In the genomic region with DNA sequence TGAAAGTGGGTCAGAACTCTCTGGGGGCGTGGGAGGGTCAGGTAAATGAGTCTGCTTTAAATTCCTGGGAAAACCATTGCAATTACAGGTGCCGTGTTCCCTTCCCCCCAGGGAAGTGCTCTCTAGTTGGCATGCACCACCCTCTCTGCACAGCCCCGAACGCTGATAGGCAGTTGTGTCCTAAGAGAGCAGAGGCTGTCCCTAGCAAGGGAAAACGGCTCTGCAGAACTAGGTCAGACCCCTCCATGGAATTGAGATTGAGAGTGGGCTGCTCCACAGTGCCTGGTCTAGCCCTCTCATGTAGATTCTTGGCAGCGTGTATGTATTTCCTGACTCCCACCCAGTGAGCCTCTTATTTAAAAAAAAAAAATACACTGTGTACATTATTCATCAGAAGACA, we compare ENCODE assay signal across 24 mouse cellular contexts. TPM values are rescaled to one million over a fixed set of nuclear protein-coding genes. Genes with fewer than 3 reads are reported as not detected.
A peak's percentile ranks its signal among the peaks of the same experiment; 100 is the strongest.
DNase-seq lines count a peak whose midpoint lies in the region; ATAC-seq and TF ChIP-seq lines count a peak whose summit lies in the region.
"Had no signal": no experiment of that assay in that cellular context is flagged by ENCODE, and none has a peak within 500 bp of the region (broad histone marks: within the 10 kb centered on the region; RNA-seq: fewer than 3 reads in every experiment).

No protein-coding gene starts in this region.

- H3K9me3 ChIP-seq in hindbrain, embryonic 15.5 days, result no peaks in the 10 kb centered on the region
- no peaks in the 10 kb centered on the region for H3K9me3 ChIP-seq in hindbrain, embryonic 12.5 days (replicated peaks)
- H3K9me3 ChIP-seq in midbrain, embryonic 15.5 days, result no peaks in the 10 kb centered on the region
- no peaks in the 10 kb centered on the region for H3K9me3 ChIP-seq in midbrain, embryonic 16.5 days (replicated peaks; ENCODE audit: control insufficient read depth, low read length, poor library complexity, severe bottlenecking)
- H3K9me3 ChIP-seq: embryonic facial prominence, embryonic 15.5 days had no signal

- DNase-seq in brain, embryonic 14.5 days (ENCODE audit: low read depth), result peak; percentile 13
- DNase-seq in ovary, postnatal 10 days (ENCODE audit: low spot score), result no peak
- DNase-seq: adrenal gland, adult 2 months; adrenal gland, postnatal 14 days; cerebellum, adult 11-12 months; cerebellum, adult 8-10 months; cerebellum, postnatal 10 days; cerebellum, postnatal 36 days; embryo, embryonic 11 days; forebrain, postnatal 0 days; gastrocnemius, adult 2 months; gastrocnemius, postnatal 14 days; heart, adult 11 months had no signal

- H3K9ac ChIP-seq in hindbrain, embryonic 15.5 days, result no peak overlapping the region
- no peak overlapping the region for H3K9ac ChIP-seq in hindbrain, embryonic 12.5 days
- H3K9ac ChIP-seq in midbrain, embryonic 15.5 days, result no peak overlapping the region
- H3K9ac ChIP-seq in midbrain, embryonic 16.5 days (ENCODE audit: low read depth, low read length), result no peak overlapping the region
- H3K9ac ChIP-seq: embryonic facial prominence, embryonic 15.5 days; forebrain, postnatal 0 days had no signal

- no peak overlapping the region for H3K4me2 ChIP-seq in hindbrain, embryonic 15.5 days
- H3K4me2 ChIP-seq in hindbrain, embryonic 12.5 days (replicated peaks), result no peak overlapping the region
- H3K4me2 ChIP-seq in midbrain, embryonic 15.5 days, result no peak overlapping the region
- H3K4me2 ChIP-seq in midbrain, embryonic 16.5 days (ENCODE audit: low read length), result no peak overlapping the region
- H3K4me2 ChIP-seq: embryonic facial prominence, embryonic 15.5 days; heart, embryonic 11.5 days had no signal

- H3K4me1 ChIP-seq in hindbrain, embryonic 15.5 days (replicated peaks), result no peaks in the 10 kb centered on the region
- H3K4me1 ChIP-seq in hindbrain, embryonic 12.5 days, result no peaks in the 10 kb centered on the region
- H3K4me1 ChIP-seq in midbrain, embryonic 15.5 days, result no peaks in the 10 kb centered on the region
- no peaks in the 10 kb centered on the region for H3K4me1 ChIP-seq in midbrain, embryonic 16.5 days (ENCODE audit: control insufficient read depth, insufficient read depth, low read length)
- H3K4me1 ChIP-seq: embryonic facial prominence, embryonic 15.5 days had no signal

- no peaks in the 10 kb centered on the region for H3K27me3 ChIP-seq in hindbrain, embryonic 15.5 days
- H3K27me3 ChIP-seq in hindbrain, embryonic 12.5 days, result no peaks in the 10 kb centered on the region
- no peaks in the 10 kb centered on the region for H3K27me3 ChIP-seq in midbrain, embryonic 15.5 days (replicated peaks)
- no peaks in the 10 kb centered on the region for H3K27me3 ChIP-seq in midbrain, embryonic 16.5 days (ENCODE audit: control insufficient read depth, insufficient read depth, low read depth, low read length)
- H3K27me3 ChIP-seq: embryonic facial prominence, embryonic 15.5 days had no signal

- H3K4me3 ChIP-seq in hindbrain, embryonic 15.5 days, result no peak overlapping the region
- no peak overlapping the region for H3K4me3 ChIP-seq in hindbrain, embryonic 12.5 days
- no peak overlapping the region for H3K4me3 ChIP-seq in midbrain, embryonic 15.5 days
- no peak overlapping the region for H3K4me3 ChIP-seq in midbrain, embryonic 16.5 days (ENCODE audit: low read depth, low read length)
- H3K4me3 ChIP-seq: embryonic facial prominence, embryonic 15.5 days; gastrocnemius, adult 2 months had no signal

- peak overlapping the region; percentile 51; the same call in 1 of the 2 replicates for H3K27ac ChIP-seq in hindbrain, embryonic 15.5 days (replicated peaks)
- no peak overlapping the region for H3K27ac ChIP-seq in hindbrain, embryonic 12.5 days
- no peak overlapping the region for H3K27ac ChIP-seq in midbrain, embryonic 15.5 days
- no peak overlapping the region for H3K27ac ChIP-seq in midbrain, embryonic 16.5 days (ENCODE audit: low read length)
- H3K27ac ChIP-seq: embryonic facial prominence, embryonic 15.5 days; gastrocnemius, adult 2 months had no signal

- peaks cover 69% of the 10 kb centered on the region for H3K36me3 ChIP-seq in hindbrain, embryonic 15.5 days
- H3K36me3 ChIP-seq in hindbrain, embryonic 12.5 days, result peaks cover 92% of the 10 kb centered on the region
- peaks cover 50% of the 10 kb centered on the region for H3K36me3 ChIP-seq in midbrain, embryonic 15.5 days (replicated peaks)
- peaks cover 36% of the 10 kb centered on the region for H3K36me3 ChIP-seq in midbrain, embryonic 16.5 days (ENCODE audit: control insufficient read depth, insufficient read depth, low read length)

- 88% methylated on average over 6 of the region's 6 CpGs for WGBS in hindbrain, embryonic 15.5 days
- 90% methylated on average over 6 of the region's 6 CpGs for WGBS in hindbrain, embryonic 12.5 days
- 92% methylated on average over 6 of the region's 6 CpGs for WGBS in midbrain, embryonic 15.5 days
- WGBS in midbrain, embryonic 16.5 days, result 89% methylated on average over 6 of the region's 6 CpGs

- no peak for TF ChIP-seq POLR2A in brain, embryonic 14.5 days (IDR thresholded peaks at IDR 0.05; ENCODE audit: borderline replicate concordance, extremely low read depth, insufficient read depth, insufficient read length, poor library complexity, severe bottlenecking)

- no peak for TF ChIP-seq CTCF in brain, embryonic 14.5 days (IDR thresholded peaks at IDR 0.05; ENCODE audit: borderline replicate concordance, extremely low read depth, insufficient read depth, insufficient read length)

- ATAC-seq in hindbrain, embryonic 15.5 days (ENCODE audit: low FRiP score, low read depth), result peak; percentile 82
- no peak for ATAC-seq in hindbrain, embryonic 12.5 days (ENCODE audit: low FRiP score)
- 0 out of 2 replicates have a peak, but pooled peaks have one; percentile 33 for ATAC-seq in midbrain, embryonic 15.5 days (replicated peaks)
- no peak for ATAC-seq in midbrain, embryonic 16.5 days
- ATAC-seq: CD4-positive, CD25-positive, alpha-beta regulatory T cell, adult 4 months; forebrain, embryonic 14.5 days; forebrain, postnatal 0 days; inflammation-experienced regulatory T-cells, adult 6 months; intestine, embryonic 16.5 days had no signal

RNA-seq across cellular contexts. Expression of a gene that starts 18.6 kb away (rescaled TPM):
- 4.8 and 10.2 TPM in 2 replicates for polyA plus RNA-seq in hindbrain, embryonic 15.5 days (2015; fragmentation: Nextera tagmentation; extraction: Ambion mirVana)
- 0.39 and 0.42 TPM in 2 replicates for polyA plus RNA-seq in hindbrain, embryonic 12.5 days (2016; fragmentation: Nextera tagmentation; extraction: Ambion mirVana)
- 2.0 and 2.3 TPM in 2 replicates for polyA plus RNA-seq in midbrain, embryonic 15.5 days (2015; fragmentation: Nextera tagmentation; extraction: Ambion mirVana)
- 3.9 and 4.9 TPM in 2 replicates for polyA plus RNA-seq in midbrain, embryonic 16.5 days (2015; fragmentation: Nextera tagmentation; extraction: Ambion mirVana)
- polyA plus RNA-seq in brain, embryonic 14.5 days (2012; rRNA removed), result 2.1 and 4.2 TPM in 2 replicates
- polyA plus RNA-seq: heart, postnatal 0 days; intestine, embryonic 16.5 days had no signal

RNA-seq across cellular contexts. Expression of a gene that starts 25.9 kb away (rescaled TPM):
- 35.7 and 41.0 TPM in 2 replicates for polyA plus RNA-seq in hindbrain, embryonic 15.5 days (2015; fragmentation: Nextera tagmentation; extraction: Ambion mirVana)
- 43.3 and 43.8 TPM in 2 replicates for polyA plus RNA-seq in hindbrain, embryonic 12.5 days (2016; fragmentation: Nextera tagmentation; extraction: Ambion mirVana)
- polyA plus RNA-seq in midbrain, embryonic 15.5 days (2015; fragmentation: Nextera tagmentation; extraction: Ambion mirVana), result 40.1 and 40.4 TPM in 2 replicates
- 33.7 and 34.0 TPM in 2 replicates for polyA plus RNA-seq in midbrain, embryonic 16.5 days (2015; fragmentation: Nextera tagmentation; extraction: Ambion mirVana)
- polyA plus RNA-seq in brain, embryonic 14.5 days (2012; rRNA removed), result 38.6 and 51.5 TPM in 2 replicates

RNA-seq across cellular contexts. Expression of a gene that starts 43.4 kb away (rescaled TPM):
- 16.3 and 17.1 TPM in 2 replicates for polyA plus RNA-seq in hindbrain, embryonic 15.5 days (2015; fragmentation: Nextera tagmentation; extraction: Ambion mirVana)
- 28.2 and 28.4 TPM in 2 replicates for polyA plus RNA-seq in hindbrain, embryonic 12.5 days (2016; fragmentation: Nextera tagmentation; extraction: Ambion mirVana)
- 17.9 and 18.9 TPM in 2 replicates for polyA plus RNA-seq in midbrain, embryonic 15.5 days (2015; fragmentation: Nextera tagmentation; extraction: Ambion mirVana)
- 13.3 and 15.0 TPM in 2 replicates for polyA plus RNA-seq in midbrain, embryonic 16.5 days (2015; fragmentation: Nextera tagmentation; extraction: Ambion mirVana)
- polyA plus RNA-seq in brain, embryonic 14.5 days (2012; rRNA removed), result 34.5 and 37.3 TPM in 2 replicates

Comparison
In these comparisons a context has a peak if more than half of its experiments do, and no peak if none do; other contexts are left out.
1. ATAC-seq: peak in hindbrain, embryonic 15.5 days (single experiment) and midbrain, embryonic 15.5 days (single experiment); none in hindbrain, embryonic 12.5 days (single experiment) and midbrain, embryonic 16.5 days (single experiment).